Mouse (Mus musculus): ENCODE measurements at regions not wholly inside any gene's neighbourhood (a gene's known extent, or its start where the extent isn't known, plus 50 kb on each side); places are given as distances from the start of the nearest gene placed in this dataset.

GRCm38 (mm10) chr16:9339456-9339855 lies 509.6 kb downstream of the 1810013L24Rik start:
- DNase-seq (ENCODE audit: low spot score): no peak

- no peak for DNase-seq (ENCODE audit: low spot score)
These were observed 511.3 kb downstream of the 1810013L24Rik start for GRCm38 (mm10) chr16:9341245-9341644.

- DNase-seq (ENCODE audit: low spot score): no peak
These were observed 523.9 kb downstream of the 1810013L24Rik start for GRCm38 (mm10) chr16:9353811-9354210.

GRCm38 (mm10) chr16:9354331-9355030 lies 524.6 kb downstream of the 1810013L24Rik start:
- DNase-seq (ENCODE audit: low spot score): no peak

- DNase-seq (ENCODE audit: low spot score): no peak
These were observed 528.8 kb downstream of the 1810013L24Rik start for GRCm38 (mm10) chr16:9358651-9359050.

GRCm38 (mm10) chr16:9359399-9360135 lies 529.7 kb downstream of the 1810013L24Rik start:
- no peak for DNase-seq (ENCODE audit: low spot score)

- DNase-seq (ENCODE audit: low spot score): no peak
These were observed 530.9 kb downstream of the 1810013L24Rik start for GRCm38 (mm10) chr16:9360741-9361255.

- DNase-seq (ENCODE audit: low spot score): no peak
These were observed 532.2 kb downstream of the 1810013L24Rik start for GRCm38 (mm10) chr16:9362116-9362515.

GRCm38 (mm10) chr16:9364105-9364504 lies 534.2 kb downstream of the 1810013L24Rik start:
- DNase-seq (ENCODE audit: low spot score): no peak

GRCm38 (mm10) chr16:9390986-9391385 lies 561.1 kb downstream of the 1810013L24Rik start:
- DNase-seq (ENCODE audit: low spot score): no peak

GRCm38 (mm10) chr16:9404736-9405135 lies 574.8 kb downstream of the 1810013L24Rik start:
- DNase-seq (ENCODE audit: low spot score): no peak

GRCm38 (mm10) chr16:9408196-9408595 lies 578.3 kb downstream of the 1810013L24Rik start:
- no peak for DNase-seq (ENCODE audit: low spot score)

GRCm38 (mm10) chr16:9430509-9430908 lies 564.9 kb downstream of the Grin2a start:
- DNase-seq (ENCODE audit: low spot score): no peak

- DNase-seq (ENCODE audit: low spot score): no peak
These were observed 556.0 kb downstream of the Grin2a start for GRCm38 (mm10) chr16:9439300-9439856.

- no peak for DNase-seq (ENCODE audit: low spot score)
These were observed 555.5 kb downstream of the Grin2a start for GRCm38 (mm10) chr16:9439891-9440290.

GRCm38 (mm10) chr16:9452058-9452457 lies 543.3 kb downstream of the Grin2a start:
- no peak for DNase-seq (ENCODE audit: low spot score)

- DNase-seq (ENCODE audit: low spot score): no peak
These were observed 537.8 kb downstream of the Grin2a start for GRCm38 (mm10) chr16:9457574-9457973.

GRCm38 (mm10) chr16:9462497-9462896 lies 532.9 kb downstream of the Grin2a start:
- DNase-seq (ENCODE audit: low spot score): no peak

- DNase-seq (ENCODE audit: low spot score): no peak
These were observed 526.0 kb downstream of the Grin2a start for GRCm38 (mm10) chr16:9469394-9469793.

- DNase-seq (ENCODE audit: low spot score): no peak
These were observed 510.1 kb downstream of the Grin2a start for GRCm38 (mm10) chr16:9485291-9485690.

GRCm38 (mm10) chr16:9498301-9498700 lies 497.1 kb downstream of the Grin2a start:
- DNase-seq (ENCODE audit: low spot score): no peak

- DNase-seq (ENCODE audit: low spot score): no peak
These were observed 493.6 kb downstream of the Grin2a start for GRCm38 (mm10) chr16:9501713-9502112.

- DNase-seq (ENCODE audit: low spot score): no peak
These were observed 485.7 kb downstream of the Grin2a start for GRCm38 (mm10) chr16:9509666-9510065.

Measured in c-Kit-positive CD71-positive TER-119-positive erythroid progenitor cells, embryonic 14.5 days (primary cell).